Mouse (Mus musculus): ENCODE results near the gene 4931409K22Rik.

4931409K22Rik gene

DNA sequence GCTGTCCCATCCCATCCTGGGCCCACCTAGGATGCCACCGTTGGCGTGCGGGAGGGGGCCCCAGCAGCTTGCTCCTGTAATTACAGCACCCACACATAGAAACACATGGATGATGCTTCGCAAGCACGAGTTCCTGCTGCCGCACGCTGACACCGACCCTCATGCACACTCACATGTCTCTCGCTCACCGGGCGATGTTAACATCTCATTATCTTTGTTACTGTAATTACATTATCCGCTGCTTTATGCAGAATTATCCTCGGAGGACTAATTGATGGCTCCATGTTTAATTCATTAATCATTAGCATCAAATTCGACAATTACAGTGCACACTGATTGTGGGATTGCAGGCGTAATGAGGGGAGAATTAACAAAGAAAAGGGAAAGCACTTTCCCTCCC is 61.6 kb downstream of the 4931409K22Rik start:
- DNase-seq, result no peak
